Mouse (Mus musculus): ENCODE results near the gene Pcgf1. TPM values are rescaled to one million over a fixed set of nuclear protein-coding genes. Genes with fewer than 3 reads are reported as not detected.

Gene Pcgf1
- polyA plus RNA-seq, 1 experiment from 2014 or later, result 48.1 TPM

DNA sequence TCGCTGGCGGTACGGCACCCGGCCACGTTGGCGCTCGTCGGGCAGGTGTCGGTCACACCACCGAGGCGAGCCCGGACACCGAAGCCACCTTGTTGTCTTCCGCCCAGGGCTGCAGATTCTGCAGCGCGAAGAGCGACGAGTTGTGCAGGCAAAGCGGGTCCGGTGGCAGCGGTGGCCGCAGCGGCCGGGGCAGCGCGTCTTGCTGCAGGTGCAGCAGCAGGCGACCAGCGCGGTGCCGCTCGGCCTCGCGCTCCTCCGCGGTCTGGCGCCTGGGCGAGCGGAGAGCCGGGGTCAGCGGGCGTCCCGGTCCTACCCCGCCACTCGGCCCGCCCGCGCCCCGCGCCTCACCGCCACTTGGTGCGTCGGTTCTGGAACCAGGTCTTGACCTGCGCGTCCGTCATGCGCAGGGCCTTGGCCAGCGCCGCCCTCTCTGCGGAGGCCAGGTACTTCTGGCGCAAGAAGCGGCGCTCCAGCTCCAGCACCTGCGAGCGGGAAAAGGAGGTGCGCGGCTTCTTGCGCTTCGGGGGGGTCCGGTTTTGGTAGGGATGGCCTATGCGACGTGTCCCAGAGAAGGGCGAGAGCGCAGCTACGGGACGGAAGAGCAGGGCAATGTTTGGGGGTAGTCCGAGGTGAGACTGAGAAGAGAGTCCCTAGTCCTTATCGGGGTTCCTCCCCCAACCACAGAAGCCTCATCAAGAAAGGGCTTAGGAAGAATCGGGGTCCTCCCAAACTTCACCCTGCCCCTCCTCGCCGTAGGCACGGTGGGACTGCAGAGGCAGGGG, 8.8 kb upstream of the Pcgf1 start:
- Histone ChIP-seq H3K4me3 (peak overlapping the region; percentile 11; the same call in 1 of the 2 replicates), H3K27me3 (peaks cover 95% of the 10 kb centered on the region), H3K9me3 (no peaks in the 10 kb centered on the region), H3K4me2 (replicated peaks) (no peak overlapping the region), H3K27ac (replicated peaks) (no peak overlapping the region), H3K36me3 (no peaks in the 10 kb centered on the region), H3K4me1 (peaks cover 21% of the 10 kb centered on the region), H3K9ac (replicated peaks) (no peak overlapping the region)
- WGBS, result 1% methylated on average over 80 of the region's 81 CpGs
- no peak for ATAC-seq (replicated peaks)

DNA sequence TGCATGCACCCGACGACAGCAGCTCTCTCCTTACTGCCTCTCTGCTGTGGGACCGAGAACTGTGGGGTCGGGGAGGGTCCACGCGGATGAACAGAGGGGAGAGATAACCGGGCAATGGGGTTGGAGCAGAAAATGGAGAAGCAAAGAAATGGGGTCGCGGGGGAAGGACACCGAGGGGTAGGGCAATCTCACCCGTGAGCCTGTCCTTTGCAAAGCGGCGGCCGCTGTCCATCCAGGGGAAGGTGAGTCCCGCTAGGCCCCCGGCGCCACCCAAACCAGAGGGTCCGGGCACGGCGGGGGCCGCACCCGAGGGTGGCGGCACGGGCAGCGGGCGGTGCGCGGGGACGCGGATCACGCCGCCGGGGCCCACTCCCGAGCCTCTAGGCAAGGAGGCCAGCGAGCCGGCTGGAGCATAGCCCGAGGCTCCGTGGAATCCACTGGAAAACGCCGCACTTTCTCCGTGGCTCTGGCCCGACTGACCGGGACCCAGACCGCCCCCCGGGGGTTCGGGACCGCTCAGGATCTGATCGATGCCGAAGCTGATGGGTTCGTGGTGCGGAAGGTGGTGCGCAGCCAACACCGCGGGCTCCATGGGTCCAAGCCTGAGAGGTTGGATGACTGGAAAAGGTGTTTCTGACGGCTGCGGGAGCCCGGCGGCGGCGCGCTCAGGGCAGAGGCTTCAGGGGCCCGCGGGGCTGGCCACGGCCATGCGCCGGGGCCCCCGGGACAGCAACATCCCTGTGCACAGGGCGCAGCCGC, 8.0 kb upstream of the Pcgf1 start:
- peaks cover 21% of the 10 kb centered on the region for H3K4me1 ChIP-seq
- H3K9ac ChIP-seq (replicated peaks), result no peak overlapping the region
- H3K27me3 ChIP-seq, result peaks cover 95% of the 10 kb centered on the region
- peak; percentile 14; the same call in 1 of the 2 replicates for ATAC-seq (replicated peaks)
- WGBS, result 1% methylated on average over 67 of the region's 69 CpGs
- no peak overlapping the region for H3K27ac ChIP-seq (replicated peaks)
- no peak overlapping the region; the same call in 1 of the 2 replicates for H3K4me2 ChIP-seq (replicated peaks)
- peak overlapping the region; percentile 2; the same call in 1 of the 2 replicates for H3K4me3 ChIP-seq
- H3K36me3 ChIP-seq, result no peaks in the 10 kb centered on the region
- H3K9me3 ChIP-seq, result no peaks in the 10 kb centered on the region

DNA sequence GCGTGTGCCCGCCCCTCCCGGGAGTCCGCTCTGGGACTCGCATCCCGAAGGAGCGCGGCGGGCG, 7.6 kb upstream of the Pcgf1 start, which contains the start of gene Tlx2:
Gene Tlx2, minus strand, starts transcription at position 47 of the 64 bp plus-strand sequence.
- 0% methylated on average over 10 of the region's 10 CpGs for WGBS

GRCm38 (mm10) chr6:83070311-83071219, 7.1 kb upstream of the Pcgf1 start:
- no peak for ATAC-seq (replicated peaks)
- H3K4me3 ChIP-seq, result no peak overlapping the region
- peaks cover 95% of the 10 kb centered on the region for H3K27me3 ChIP-seq
- H3K9ac ChIP-seq (replicated peaks), result no peak overlapping the region
- H3K4me1 ChIP-seq, result peaks cover 21% of the 10 kb centered on the region
- no peak overlapping the region for H3K27ac ChIP-seq (replicated peaks)
- H3K4me2 ChIP-seq (replicated peaks), result no peak overlapping the region; the same call in 1 of the 2 replicates
- WGBS, result under 1% methylated on average over 58 of the region's 58 CpGs
- no peaks in the 10 kb centered on the region for H3K36me3 ChIP-seq
- H3K9me3 ChIP-seq, result no peaks in the 10 kb centered on the region

More for the DNA sequence above, 7.6 kb upstream of the Pcgf1 start, which contains the start of gene Tlx2:
- H3K9me3 ChIP-seq, result no peaks in the 10 kb centered on the region
- ATAC-seq (replicated peaks), result no peak
- H3K27me3 ChIP-seq, result peaks cover 95% of the 10 kb centered on the region
- H3K4me1 ChIP-seq, result peaks cover 21% of the 10 kb centered on the region
- H3K4me3 ChIP-seq, result peak within 1 kb of the TSS; percentile 11
- H3K36me3 ChIP-seq, result no peaks in the 10 kb centered on the region
- no peak within 1 kb of the TSS; the same call in 1 of the 2 replicates for H3K4me2 ChIP-seq (replicated peaks)
- no peak within 1 kb of the TSS for H3K27ac ChIP-seq (replicated peaks)
- no peak within 1 kb of the TSS for H3K9ac ChIP-seq (replicated peaks)

DNA sequence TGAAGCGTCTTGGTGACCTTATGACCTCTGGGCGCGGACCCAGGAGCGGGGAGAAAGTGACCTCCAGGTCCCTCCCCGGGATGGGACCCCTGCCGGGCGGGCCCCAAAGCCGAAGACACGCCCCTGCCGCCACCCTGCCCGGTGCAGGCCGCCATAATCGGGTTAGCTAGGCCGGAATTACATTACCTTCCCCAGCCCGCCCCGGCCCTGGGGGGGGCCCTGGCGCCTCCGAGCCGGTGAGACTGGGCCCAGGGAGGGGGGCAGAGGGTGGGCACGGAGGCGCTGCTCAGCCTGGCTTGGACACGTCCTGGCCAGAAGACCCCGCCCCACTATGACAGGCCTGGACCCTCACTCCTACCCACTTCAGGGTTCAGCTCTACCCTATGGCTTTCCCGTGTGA, 6.4 kb upstream of the Pcgf1 start:
- ATAC-seq (replicated peaks), result no peak; the same call in 1 of the 2 replicates
- no peak overlapping the region for H3K4me3 ChIP-seq
- H3K9me3 ChIP-seq, result no peaks in the 10 kb centered on the region
- H3K4me2 ChIP-seq (replicated peaks), result no peak overlapping the region
- peaks cover 95% of the 10 kb centered on the region for H3K27me3 ChIP-seq
- no peak overlapping the region for H3K9ac ChIP-seq (replicated peaks)
- no peaks in the 10 kb centered on the region for H3K36me3 ChIP-seq
- H3K27ac ChIP-seq (replicated peaks), result no peak overlapping the region
- under 1% methylated on average over 23 of the region's 24 CpGs for WGBS
- peaks cover 21% of the 10 kb centered on the region for H3K4me1 ChIP-seq

- WGBS, result 22% methylated on average over 2 of the region's 2 CpGs
- no peaks in the 10 kb centered on the region for H3K9me3 ChIP-seq
- peaks cover 65% of the 10 kb centered on the region for H3K27me3 ChIP-seq
- peaks cover 31% of the 10 kb centered on the region for H3K4me1 ChIP-seq
- H3K4me2 ChIP-seq (replicated peaks), result no peak overlapping the region
- no peak for ATAC-seq (replicated peaks)
- H3K4me3 ChIP-seq, result no peak overlapping the region
- no peak overlapping the region for H3K9ac ChIP-seq (replicated peaks)
- no peak overlapping the region for H3K27ac ChIP-seq (replicated peaks)
- H3K36me3 ChIP-seq, result no peaks in the 10 kb centered on the region
Measured at GRCm38 (mm10) chr6:83074979-83075378, 2.7 kb upstream of the Pcgf1 start.

DNA sequence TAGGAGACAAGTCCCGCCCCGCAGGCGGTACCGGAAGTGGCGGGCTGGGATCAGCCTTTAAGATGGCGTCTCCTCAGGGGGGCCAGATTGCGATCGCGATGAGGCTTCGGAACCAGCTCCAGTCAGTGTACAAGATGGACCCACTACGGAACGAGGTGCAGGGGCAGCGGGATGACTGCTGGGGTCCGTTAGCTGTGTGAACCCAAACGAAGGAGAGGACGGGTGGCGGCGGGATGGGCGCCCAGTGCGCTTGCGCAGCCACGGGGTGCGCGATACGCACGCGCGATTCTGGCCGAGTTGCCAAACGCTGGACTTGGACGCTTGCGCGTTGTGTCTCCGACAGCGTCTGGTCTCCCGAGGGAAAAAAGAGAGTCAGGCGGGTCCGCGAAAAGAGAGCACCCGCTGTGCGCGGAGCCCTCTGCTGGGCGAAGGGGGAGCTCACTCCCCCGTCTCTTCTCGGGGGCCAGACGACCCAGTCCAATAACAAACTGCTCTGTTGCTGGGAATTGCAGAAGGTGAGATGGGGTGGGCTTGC, 722 bp downstream of the Pcgf1 start:
- ATAC-seq (replicated peaks), result peak; percentile 93
- Histone ChIP-seq H3K36me3 (peaks cover 10% of the 10 kb centered on the region), H3K27me3 (peaks cover 49% of the 10 kb centered on the region), H3K9me3 (no peaks in the 10 kb centered on the region), H3K27ac (replicated peaks) (peak overlapping the region; percentile 92), H3K4me1 (peaks cover 22% of the 10 kb centered on the region), H3K4me3 (peak overlapping the region; percentile 80), H3K4me2 (replicated peaks) (peak overlapping the region; percentile 77), H3K9ac (replicated peaks) (peak overlapping the region; percentile 83)
- WGBS, result under 1% methylated on average over 46 of the region's 46 CpGs

GRCm38 (mm10) chr6:83080210-83080609, 2.5 kb downstream of the Pcgf1 start:
- no peak overlapping the region for H3K9ac ChIP-seq (replicated peaks)
- H3K27me3 ChIP-seq, result peaks cover 49% of the 10 kb centered on the region
- H3K36me3 ChIP-seq, result peaks cover 10% of the 10 kb centered on the region
- ATAC-seq (replicated peaks), result no peak
- no peak overlapping the region for H3K4me2 ChIP-seq (replicated peaks)
- no peak overlapping the region for H3K27ac ChIP-seq (replicated peaks)
- no peak overlapping the region for H3K4me3 ChIP-seq
- 97% methylated on average over 5 of the region's 5 CpGs for WGBS
- H3K9me3 ChIP-seq, result no peaks in the 10 kb centered on the region
- peaks cover 22% of the 10 kb centered on the region for H3K4me1 ChIP-seq

GRCm38 (mm10) chr6:83083497-83083896, 5.8 kb downstream of the Pcgf1 start:
- Histone ChIP-seq H3K4me1 (peaks cover 23% of the 10 kb centered on the region), H3K4me2 (replicated peaks) (no peak overlapping the region), H3K9me3 (no peaks in the 10 kb centered on the region), H3K9ac (replicated peaks) (no peak overlapping the region), H3K36me3 (peaks cover 10% of the 10 kb centered on the region), H3K4me3 (no peak overlapping the region), H3K27ac (replicated peaks) (no peak overlapping the region), H3K27me3 (peaks cover 63% of the 10 kb centered on the region)
- ATAC-seq (replicated peaks), result no peak
- WGBS, result 14% methylated on average over 5 of the region's 5 CpGs

DNA sequence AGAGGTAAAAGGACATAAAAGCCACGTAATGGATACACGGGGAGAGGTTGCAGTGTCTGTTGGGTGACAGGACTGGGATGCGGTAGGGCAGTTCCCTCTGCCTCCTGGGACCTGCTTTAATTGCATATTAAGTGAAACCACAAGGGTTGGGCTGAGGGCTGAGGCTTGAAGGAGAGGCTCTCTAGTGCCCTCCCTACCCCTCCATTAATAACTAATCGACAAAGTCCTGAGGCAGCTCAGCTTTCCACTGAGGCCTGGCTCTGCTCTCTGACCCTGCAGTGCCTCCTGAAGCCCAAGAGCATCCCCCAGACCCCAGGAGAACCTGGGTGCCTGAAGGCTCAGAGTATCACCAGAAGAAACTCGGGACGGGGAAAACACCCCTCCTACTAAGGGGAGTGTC, 6.8 kb downstream of the Pcgf1 start:
- Histone ChIP-seq H3K27ac (replicated peaks) (no peak overlapping the region), H3K27me3 (peaks cover 71% of the 10 kb centered on the region), H3K4me3 (no peak overlapping the region), H3K9ac (replicated peaks) (no peak overlapping the region), H3K4me2 (replicated peaks) (no peak overlapping the region), H3K36me3 (peaks cover 10% of the 10 kb centered on the region), H3K4me1 (peaks cover 15% of the 10 kb centered on the region), H3K9me3 (no peaks in the 10 kb centered on the region)
- 6% methylated on average over 6 of the region's 6 CpGs for WGBS
- no peak for ATAC-seq (replicated peaks)

DNA sequence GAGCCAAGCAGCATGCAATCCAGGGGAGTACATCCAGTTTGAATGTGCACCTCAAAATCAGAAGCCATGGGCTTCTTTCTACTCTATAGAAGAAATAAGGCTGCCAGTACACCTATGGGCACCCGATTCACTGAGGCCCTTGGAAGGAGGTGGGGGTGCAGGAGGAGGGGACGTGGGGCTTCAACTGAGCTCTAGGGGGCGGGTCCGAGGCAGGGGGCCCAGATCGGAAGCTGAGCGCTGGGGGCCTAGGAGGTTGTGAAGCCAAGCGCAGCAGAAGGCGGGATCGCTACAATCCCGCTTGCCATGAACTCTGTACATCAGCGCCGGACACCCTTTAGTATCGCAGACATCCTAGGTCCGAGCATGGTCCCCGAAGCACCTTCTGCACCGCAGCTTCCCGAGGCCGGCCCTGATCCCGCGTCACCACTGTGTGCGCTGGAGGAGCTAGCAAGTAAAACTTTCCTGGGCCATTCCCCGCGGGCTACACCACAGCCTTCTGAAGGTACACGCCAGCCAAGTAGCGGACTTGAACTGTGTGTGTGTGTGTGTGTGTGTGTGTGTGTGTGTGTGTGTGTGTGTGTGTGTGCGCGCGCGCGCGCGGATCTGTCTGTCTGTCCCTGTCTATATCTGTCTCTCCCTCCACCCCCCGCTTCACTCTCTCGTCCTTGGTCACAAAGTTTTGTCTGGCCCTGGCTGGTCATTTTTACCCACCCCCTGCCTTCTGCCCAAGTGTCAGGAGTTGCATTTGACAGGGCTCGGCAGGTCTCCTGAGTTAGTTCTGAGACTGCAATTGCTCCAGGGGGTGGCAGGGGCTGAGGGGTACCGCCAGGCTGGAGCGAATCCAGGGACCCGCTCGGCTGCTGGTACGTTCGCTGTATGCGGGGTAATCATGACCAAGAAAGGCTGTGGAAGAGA, 8.7 kb downstream of the Pcgf1 start, which contains the start of gene Lbx2:
Gene Lbx2, plus strand, starts transcription at position 247 of the 915 bp plus-strand sequence.
- H3K36me3 ChIP-seq, result peaks cover 4% of the 10 kb centered on the region
- H3K4me1 ChIP-seq, result peaks cover 7% of the 10 kb centered on the region
- H3K4me3 ChIP-seq, result no peak within 1 kb of the TSS
- no peak within 1 kb of the TSS for H3K9ac ChIP-seq (replicated peaks)
- no peak for ATAC-seq (replicated peaks)
- no peaks in the 10 kb centered on the region for H3K9me3 ChIP-seq
- no peak within 1 kb of the TSS for H3K27ac ChIP-seq (replicated peaks)
- 1% methylated on average over 42 of the region's 42 CpGs for WGBS
- peaks cover 86% of the 10 kb centered on the region for H3K27me3 ChIP-seq
- H3K4me2 ChIP-seq (replicated peaks), result no peak within 1 kb of the TSS

Data from forebrain, embryonic 15.5 days (tissue).